ENCODE assay signal across 16 mouse cellular contexts in the genomic region with DNA sequence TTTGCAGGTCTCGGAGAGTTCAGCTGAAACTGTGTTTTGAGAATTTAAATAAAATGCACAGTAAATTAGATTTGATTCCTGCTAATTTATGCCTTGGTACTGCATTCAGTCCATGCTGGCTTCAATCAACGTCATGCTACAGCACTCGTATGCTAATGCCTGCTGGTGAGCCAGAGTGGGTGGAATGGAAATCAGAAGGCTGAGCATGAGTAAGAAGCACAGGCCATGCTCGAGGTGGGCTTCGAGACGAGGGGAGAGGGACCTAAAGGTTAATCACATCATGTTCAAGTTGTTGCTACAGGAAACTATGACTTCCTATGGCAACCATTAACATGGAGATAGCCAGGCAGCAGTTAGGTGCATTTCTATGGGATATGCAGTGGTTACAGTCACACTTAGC.
"Had no signal": no experiment of that assay in that cellular context is flagged by ENCODE, and none has a peak within 500 bp of the region (broad histone marks: within the 10 kb centered on the region; RNA-seq: fewer than 3 reads in every experiment).

No protein-coding gene starts in this region.

- H3K9me3 ChIP-seq: limb, embryonic 12.5 days; liver, embryonic 13.5 days; lung, embryonic 15.5 days; megakaryocyte, embryonic 14.5 days; neural tube, embryonic 15.5 days had no signal

- H3K36me3 ChIP-seq: limb, embryonic 12.5 days; liver, embryonic 13.5 days; lung, embryonic 15.5 days; neural tube, embryonic 15.5 days had no signal

- H3K27me3 ChIP-seq: limb, embryonic 12.5 days; liver, embryonic 13.5 days; lung, embryonic 15.5 days; megakaryocyte, embryonic 14.5 days; neural tube, embryonic 15.5 days had no signal

- H3K9ac ChIP-seq: limb, embryonic 12.5 days; liver, embryonic 13.5 days; liver, postnatal 0 days; lung, embryonic 15.5 days; neural tube, embryonic 15.5 days had no signal

- H3K27ac ChIP-seq: left cerebral cortex, adult 2 months; limb, embryonic 12.5 days; liver, embryonic 13.5 days; lung, embryonic 15.5 days; macrophage; neural tube, embryonic 15.5 days; stomach, postnatal 0 days had no signal

- H3K4me3 ChIP-seq: left cerebral cortex, adult 2 months; limb, embryonic 12.5 days; liver, embryonic 13.5 days; lung, embryonic 15.5 days; megakaryocyte, embryonic 14.5 days; myocyte; neural tube, embryonic 15.5 days had no signal

- H3K4me2 ChIP-seq: limb, embryonic 12.5 days; liver, embryonic 13.5 days; lung, embryonic 15.5 days; neural tube, embryonic 15.5 days had no signal

- ATAC-seq: liver, postnatal 0 days had no signal

- H3K4me1 ChIP-seq: limb, embryonic 12.5 days; liver, embryonic 13.5 days; lung, embryonic 15.5 days; megakaryocyte, embryonic 14.5 days; neural tube, embryonic 15.5 days had no signal

- DNase-seq: kidney, adult 8-10 months; kidney, postnatal 25 days; liver; liver, embryonic 13.5 days; liver, postnatal 0 days; lung, postnatal 14 days; right cerebral cortex, adult 18-20 months; thymus, postnatal 4 days had no signal
